In genomic region chr13:34095542-34096435, GRCm38 (mm10) we compare ENCODE assay signal across 8 mouse cellular contexts. TPM values are rescaled to one million over a fixed set of nuclear protein-coding genes. Genes with fewer than 3 reads are reported as not detected.
DNase-seq lines count a peak whose midpoint lies in the region; ATAC-seq lines count a peak whose summit lies in the region.
"Had no signal": no experiment of that assay in that cellular context is flagged by ENCODE, and none has a peak within 500 bp of the region (broad histone marks: within the 10 kb centered on the region; RNA-seq: fewer than 3 reads in every experiment).

No protein-coding gene starts in this region.

- no peak overlapping the region for H3K9ac ChIP-seq in midbrain, embryonic 15.5 days

- H3K4me1 ChIP-seq in midbrain, embryonic 15.5 days: peaks cover 19% of the 10 kb centered on the region

- H3K36me3 ChIP-seq in midbrain, embryonic 15.5 days (replicated peaks): no peaks in the 10 kb centered on the region

- H3K4me3 ChIP-seq in midbrain, embryonic 15.5 days: no peak overlapping the region

- H3K27me3 ChIP-seq in midbrain, embryonic 15.5 days (replicated peaks): no peaks in the 10 kb centered on the region

- no peaks in the 10 kb centered on the region for H3K9me3 ChIP-seq in midbrain, embryonic 15.5 days

- H3K4me2 ChIP-seq in midbrain, embryonic 15.5 days: peak overlapping the region; percentile 21

- H3K27ac ChIP-seq in midbrain, embryonic 15.5 days: peak overlapping the region; percentile 81

- peak; percentile 99 for ATAC-seq in frontal cortex, adult (ENCODE audit: low TSS enrichment)
- peak; percentile 97 for ATAC-seq in midbrain, embryonic 15.5 days (replicated peaks)

- 12% methylated on average over 7 of the region's 7 CpGs for WGBS in midbrain, embryonic 15.5 days

- peak; percentile 73 for DNase-seq in CD4-positive, CD25-positive, alpha-beta regulatory T cell, adult 2 months (ENCODE audit: low read depth, low spot score)
- DNase-seq in NIH3T3 (ENCODE audit: low read depth): peak; percentile 53
- peak; percentile 87 to 92 for DNase-seq in layer of hippocampus, adult 18-20 months (ENCODE audit: low spot score in 2 of 2)
- DNase-seq in thymus, postnatal 4 days: peak; percentile 37
- no peak for DNase-seq in cerebellum, adult 11 months

RNA-seq across cellular contexts. Expression of gene Tubb2a, which starts 18.0 kb away (rescaled TPM):
- total RNA-seq in layer of hippocampus, adult 18-20 months (2021): 100 to 1,000 TPM; 919 to 955 TPM
- polyA plus RNA-seq in midbrain, embryonic 15.5 days (2015; fragmentation: Nextera tagmentation; extraction: Ambion mirVana): 3,188 and 3,263 TPM in 2 replicates

RNA-seq across cellular contexts. Expression of gene Tubb2b, which starts 34.5 kb away (rescaled TPM):
- 100 to 1,000 TPM; 192 to 215 TPM for total RNA-seq in layer of hippocampus, adult 18-20 months (2021)
- polyA plus RNA-seq in midbrain, embryonic 15.5 days (2015; fragmentation: Nextera tagmentation; extraction: Ambion mirVana): 1,126 and 1,130 TPM in 2 replicates
- total RNA-seq: liver, adult 2 months had no signal

RNA-seq across cellular contexts. Expression of gene Bphl, which starts 58.4 kb away (rescaled TPM):
- total RNA-seq in layer of hippocampus, adult 18-20 months (2021): 10 to 100 TPM; 52.0 to 56.0 TPM
- polyA plus RNA-seq in midbrain, embryonic 15.5 days (2015; fragmentation: Nextera tagmentation; extraction: Ambion mirVana): 35.4 and 36.8 TPM in 2 replicates
